Mouse (Mus musculus) embryo, embryonic 9.5 days (tissue): ENCODE measurements around the gene Kalrn.
A peak's percentile ranks its signal among the peaks of the same experiment; 100 is the strongest.

ENCODE experiments used
- DNase-seq: peaks from one replicate; pipeline ENCODE4 v3.0.0-alpha.2; 2017; ENCODE audit errors: extremely low spot score

Kalrn gene

DNA sequence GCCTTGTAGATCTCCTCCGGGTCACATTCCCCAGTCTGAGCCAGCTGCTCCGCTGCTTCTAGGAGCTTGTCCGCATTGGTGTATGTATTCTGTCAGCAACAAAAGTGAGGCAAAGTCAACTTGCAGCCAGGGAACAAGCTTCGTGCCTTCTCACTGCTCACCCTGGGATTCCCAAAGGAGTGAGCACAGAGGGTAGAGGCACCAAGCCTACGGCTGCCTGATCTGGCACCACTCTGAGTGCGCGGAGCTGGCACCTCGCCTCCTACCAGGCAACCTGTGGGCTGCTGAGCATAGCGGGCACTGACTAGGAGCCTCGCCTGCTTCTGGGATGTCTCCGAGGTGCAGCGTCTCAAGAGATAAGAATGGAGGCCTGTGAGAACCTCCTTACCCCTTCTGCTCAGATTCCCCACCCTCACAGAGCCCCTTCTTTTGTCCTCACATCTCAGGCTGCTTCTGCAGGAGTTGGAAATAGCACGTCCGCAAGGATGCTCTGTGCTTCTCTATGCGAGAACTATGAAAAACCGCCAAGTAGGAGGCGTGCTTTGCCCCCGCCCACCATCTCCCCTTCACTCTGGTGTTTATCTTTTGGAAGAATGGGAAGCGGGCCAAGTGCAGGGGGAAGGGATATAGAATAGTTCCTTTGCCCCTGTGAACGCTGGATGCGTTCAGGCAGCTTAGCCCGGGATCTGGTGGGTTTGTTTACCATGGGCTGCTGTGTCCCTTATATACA lies 310.4 kb downstream of the Kalrn start:
- DNase-seq = no peak

DNA sequence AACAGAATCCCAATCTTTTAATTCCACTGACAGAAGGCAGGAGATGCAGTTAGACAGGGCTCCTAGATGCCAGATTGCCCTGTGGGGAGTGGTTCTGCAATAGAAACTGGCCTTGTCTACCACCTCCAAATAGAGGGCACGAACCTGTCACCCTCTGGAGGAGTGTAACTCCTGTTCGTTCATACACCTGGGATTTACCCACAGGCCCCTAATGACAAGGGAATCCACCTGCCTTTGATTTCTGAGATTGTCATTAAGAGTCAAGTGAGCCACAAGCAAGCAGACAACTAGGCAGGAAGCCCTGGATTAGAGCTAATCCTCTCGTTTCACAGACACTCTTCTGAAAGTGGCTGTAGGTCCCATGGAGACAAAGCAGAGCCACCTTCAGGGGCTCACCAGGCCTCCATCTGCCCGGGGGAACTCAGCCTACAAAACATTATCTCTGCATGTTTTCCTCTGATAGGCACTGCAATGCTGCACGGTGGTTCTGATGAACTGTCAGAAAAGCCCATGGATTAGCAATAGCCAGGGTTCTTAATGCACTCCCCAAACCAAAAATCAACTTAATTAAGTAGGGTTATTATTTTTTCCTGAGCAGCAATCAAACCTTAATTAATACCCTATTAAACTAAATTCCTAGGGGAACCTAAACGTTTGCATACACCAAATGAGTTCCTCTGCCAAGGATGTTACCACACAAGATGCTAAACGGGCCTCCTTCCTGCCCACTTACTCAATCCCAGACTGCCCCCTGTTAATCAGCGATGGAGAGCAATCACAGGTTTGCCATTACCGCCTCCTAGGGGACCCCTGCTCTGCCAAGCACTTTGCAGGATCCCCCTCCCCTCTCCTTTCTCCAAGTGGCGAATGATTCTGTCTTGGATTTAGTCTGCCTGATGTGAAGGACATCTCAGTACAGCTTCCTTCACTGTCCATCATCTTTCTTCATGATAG lies 312.1 kb downstream of the Kalrn start:
- no peak for DNase-seq

DNA sequence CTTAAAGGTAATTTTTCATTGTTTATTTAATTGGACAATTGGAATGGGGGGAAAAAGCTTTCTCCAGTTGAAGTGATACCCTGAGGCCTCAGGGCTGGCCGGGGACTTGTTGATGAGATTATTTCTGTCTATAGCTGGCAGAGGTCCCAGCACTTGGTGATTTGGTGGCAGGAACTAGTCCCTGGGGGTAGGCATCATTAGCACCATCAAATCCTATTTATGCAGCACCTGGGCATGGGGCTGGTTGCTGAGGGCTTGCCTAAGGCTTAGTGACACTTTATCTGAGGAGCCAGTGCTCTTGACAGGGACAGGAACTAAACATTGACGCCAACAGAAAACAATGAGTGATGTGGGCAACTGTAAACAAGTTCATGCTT lies 318.7 kb downstream of the Kalrn start:
- no peak for DNase-seq

DNA sequence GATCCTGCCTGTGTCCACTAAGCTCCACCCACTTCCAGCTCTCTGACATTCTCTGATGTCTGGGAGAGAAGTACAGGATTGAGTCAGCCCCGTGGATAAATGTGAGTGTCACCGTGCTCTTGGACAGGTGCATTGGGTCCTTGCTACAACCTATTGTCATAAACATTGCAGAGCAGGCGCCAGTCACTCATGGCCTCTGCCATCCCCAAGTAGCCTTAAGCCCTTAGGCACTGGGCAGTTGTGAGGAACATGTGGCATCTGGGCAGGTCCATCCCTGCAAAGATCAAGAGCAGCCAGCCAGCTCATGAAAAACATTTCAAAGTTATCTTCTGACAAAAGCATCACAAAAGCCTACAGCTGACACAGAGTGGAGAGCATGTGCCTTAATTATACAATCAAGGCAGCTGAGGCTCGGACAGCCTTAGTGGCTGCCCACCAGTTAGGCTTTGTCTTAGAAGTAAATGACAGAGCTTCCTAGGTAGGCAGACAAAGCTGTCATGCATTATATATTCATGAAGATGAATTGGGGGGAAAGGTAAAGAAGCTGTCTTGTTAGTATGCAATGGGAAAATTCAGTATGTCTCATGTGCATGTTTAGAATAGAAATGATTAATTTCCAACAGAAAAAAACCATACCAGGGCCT lies 319.2 kb downstream of the Kalrn start:
- no peak for DNase-seq

DNA sequence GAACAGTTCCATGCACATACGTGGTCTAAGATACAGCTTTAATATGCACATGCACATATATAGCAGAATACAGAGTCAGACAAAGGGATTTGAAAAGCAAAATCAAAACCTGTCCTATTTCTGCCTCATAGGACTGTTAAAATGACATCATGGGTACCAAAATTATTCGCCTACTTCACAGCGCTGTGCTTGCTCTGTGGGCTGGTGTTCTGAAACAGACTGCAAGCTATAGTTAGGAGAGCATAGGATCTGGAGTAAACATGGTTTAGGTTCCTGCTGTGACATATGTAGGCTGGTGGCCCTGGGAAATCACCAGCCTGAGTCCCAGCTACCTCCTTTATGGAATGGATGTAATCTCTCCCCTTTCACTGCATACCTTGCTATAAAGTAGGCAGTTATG lies 320.7 kb downstream of the Kalrn start:
- no peak for DNase-seq

- peak; percentile 7 for DNase-seq
Observed at GRCm38 (mm10) chr16:34248256-34248655, 325.1 kb downstream of the Kalrn start.

DNA sequence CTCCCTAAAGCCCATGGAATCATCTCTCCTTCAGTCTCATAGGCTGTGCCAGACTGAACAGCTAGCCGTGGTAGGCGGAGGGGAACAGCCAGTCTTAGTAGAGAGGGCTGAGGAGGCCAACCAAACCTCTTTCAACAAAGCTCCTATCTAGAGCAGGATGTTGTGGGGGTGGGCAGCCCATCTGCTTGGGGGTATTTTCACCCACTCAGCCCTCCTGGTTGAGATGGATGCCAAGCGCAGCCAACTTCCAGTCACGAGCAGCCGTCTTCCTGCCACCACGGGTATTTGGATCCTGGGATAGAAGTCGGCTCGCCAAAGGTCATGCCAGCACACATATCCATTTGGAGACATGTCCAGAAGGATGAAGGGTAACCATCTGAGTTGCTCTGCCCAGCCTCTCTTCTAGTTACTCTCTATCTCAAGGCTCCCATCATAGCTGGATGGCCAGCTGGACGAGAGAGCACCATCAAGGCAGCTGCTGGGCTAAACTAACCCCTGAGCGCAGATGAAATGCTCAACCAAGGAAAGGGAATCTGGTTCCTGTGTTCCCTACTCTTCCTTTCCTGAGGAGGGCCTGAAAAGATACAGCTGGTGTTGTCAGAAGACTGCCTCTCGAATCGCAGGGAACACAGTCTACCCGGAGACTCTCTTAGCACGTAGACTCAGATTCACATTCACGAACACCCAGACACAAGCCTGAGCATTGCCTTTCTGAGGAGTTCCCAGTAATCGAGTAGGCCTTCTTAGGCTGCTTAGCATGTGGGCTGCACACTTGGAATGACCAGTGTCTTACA lies 331.2 kb downstream of the Kalrn start:
- DNase-seq = no peak

DNA sequence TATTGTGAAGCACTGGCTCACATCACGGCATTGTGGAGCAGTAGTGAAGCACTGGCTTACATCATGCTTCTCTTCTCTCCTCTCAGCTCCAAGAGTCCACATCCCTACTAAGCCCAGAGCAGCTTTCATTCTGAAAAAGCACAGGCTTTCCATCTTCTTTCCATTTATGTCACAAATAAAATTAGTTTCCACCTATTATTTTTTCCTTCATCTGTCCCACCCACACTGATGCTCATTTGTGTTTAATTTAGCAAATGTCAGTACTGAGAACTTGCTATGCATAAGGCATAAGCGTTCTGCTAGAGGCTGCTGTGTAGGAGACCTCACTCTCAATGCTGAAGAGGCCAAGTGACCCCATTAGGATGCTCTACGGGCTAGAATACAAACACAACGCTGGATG lies 333.7 kb downstream of the Kalrn start:
- DNase-seq = no peak

- no peak for DNase-seq
Observed at GRCm38 (mm10) chr16:34236898-34237611, 336.3 kb downstream of the Kalrn start.

DNA sequence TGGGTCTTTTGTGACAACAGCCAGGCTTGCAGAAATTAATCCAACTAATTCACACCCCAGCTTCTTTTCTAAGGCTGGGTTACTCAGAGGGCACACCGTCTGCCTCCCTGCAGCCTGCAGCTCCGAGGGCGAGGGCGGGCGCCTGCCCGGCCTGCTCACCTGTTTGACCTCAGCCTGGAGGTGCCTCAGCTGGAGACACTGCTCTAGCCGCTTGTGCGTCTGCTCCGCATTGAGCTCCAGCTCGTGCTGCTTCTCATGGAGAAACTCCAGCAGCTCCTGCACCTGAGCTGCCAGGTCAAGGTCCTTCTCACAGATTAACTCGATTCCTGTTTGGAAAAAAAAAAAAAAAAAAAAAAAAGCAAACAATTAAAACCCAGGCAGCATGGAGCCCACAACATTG lies 338.2 kb downstream of the Kalrn start:
- DNase-seq = no peak

DNA sequence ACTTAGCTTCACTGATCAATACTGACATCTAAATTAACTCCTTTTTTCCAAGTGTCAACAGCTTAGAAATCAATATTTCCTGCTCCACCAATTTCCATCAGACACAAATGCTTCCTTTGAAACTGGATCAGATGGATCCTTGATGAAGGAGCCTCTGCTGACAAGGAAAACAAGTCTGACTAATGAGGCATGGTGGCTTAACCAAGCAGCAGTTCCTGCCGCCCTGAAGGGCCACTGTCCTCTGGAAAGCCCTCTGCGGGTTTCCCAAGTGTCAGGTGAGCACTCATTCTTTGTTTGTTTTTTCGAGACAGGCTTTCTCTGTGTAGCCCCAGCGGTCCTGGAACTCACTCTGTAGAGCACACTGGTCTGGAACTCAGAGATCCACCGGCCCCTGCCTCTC lies 341.4 kb downstream of the Kalrn start:
- peak; percentile 14 for DNase-seq

GRCm38 (mm10) chr16:34231146-34231545 lies 342.2 kb downstream of the Kalrn start:
- no peak for DNase-seq

GRCm38 (mm10) chr16:34229350-34229749 lies 344.0 kb downstream of the Kalrn start:
- DNase-seq = no peak

DNA sequence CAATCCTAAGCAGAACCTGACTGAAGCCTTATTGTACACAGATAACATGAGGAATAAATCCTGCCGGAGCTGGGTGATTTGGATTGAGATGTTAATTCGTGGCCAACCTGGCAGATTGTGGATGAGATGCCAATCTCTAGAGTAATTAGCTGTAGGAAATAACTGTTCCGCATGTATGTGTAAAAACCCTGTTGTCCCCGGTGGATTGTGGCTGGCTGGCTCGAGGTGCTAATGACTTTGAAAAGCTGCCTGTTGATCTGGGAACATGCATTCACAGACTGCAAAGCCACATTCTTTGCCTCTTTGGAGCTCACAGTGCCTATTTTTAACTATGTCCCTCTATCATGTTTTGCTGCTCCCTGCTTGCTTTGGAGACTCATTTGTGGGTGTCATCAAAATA lies 344.7 kb downstream of the Kalrn start:
- DNase-seq = no peak

GRCm38 (mm10) chr16:34212160-34212559 lies 361.2 kb downstream of the Kalrn start:
- DNase-seq = no peak

DNA sequence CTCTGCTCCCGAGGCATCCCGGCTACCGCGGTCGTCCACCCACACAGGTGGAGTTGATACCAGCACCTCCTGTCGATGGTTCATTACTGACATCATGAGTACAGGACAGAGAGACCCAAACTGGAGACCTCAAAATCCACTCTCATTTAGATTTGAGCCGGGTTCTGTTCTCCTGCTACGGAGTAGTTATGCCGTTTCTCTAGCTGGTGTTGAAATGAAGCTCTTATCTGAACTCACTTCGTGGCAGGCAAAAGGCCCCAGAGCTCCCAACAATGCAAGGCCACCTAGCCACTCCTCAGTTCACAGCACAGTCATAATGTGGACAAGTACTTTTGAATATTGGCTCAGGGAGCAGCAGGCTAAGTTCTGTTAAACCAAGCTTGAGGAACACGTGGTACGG lies 362.1 kb downstream of the Kalrn start:
- no peak for DNase-seq

DNA sequence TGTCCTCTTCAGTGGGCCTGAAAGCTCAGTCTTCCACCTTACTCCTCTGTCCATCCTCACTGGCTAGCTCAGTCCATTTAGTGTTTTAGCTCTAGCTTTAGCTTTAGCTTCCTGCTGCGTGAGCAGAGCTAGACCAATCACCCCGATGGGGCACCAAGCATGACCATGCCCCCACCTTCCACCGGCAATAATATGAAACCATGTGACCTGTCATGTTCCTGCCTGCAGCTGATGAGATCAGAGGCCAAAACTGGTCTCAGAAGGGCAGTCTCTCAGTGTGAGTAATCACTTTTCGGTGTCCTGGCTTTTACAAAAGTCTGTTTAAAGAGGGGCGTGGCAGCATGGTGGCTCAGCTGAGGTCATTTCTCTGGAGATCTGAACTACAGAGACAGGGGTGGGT lies 364.6 kb downstream of the Kalrn start:
- DNase-seq = no peak

DNA sequence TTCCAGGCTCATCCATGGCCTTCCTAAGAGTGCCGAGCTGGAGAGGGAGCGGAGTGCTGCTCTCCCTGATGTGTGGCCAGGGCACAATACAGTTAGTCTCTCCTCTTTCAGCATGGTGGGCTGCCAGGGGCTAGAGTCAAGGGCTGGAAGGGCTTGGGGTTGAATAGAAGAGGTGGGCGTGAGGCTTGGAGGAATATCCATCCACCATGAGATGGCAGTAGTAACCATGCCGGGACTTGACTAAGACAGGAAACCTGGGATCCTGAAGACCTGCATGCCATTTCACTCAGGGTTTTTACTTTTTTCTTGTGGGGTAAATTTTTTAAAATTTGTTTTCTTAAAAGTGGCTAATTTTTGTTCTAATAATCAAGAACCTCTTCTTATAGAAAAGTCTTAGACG lies 365.4 kb downstream of the Kalrn start:
- no peak for DNase-seq

DNA sequence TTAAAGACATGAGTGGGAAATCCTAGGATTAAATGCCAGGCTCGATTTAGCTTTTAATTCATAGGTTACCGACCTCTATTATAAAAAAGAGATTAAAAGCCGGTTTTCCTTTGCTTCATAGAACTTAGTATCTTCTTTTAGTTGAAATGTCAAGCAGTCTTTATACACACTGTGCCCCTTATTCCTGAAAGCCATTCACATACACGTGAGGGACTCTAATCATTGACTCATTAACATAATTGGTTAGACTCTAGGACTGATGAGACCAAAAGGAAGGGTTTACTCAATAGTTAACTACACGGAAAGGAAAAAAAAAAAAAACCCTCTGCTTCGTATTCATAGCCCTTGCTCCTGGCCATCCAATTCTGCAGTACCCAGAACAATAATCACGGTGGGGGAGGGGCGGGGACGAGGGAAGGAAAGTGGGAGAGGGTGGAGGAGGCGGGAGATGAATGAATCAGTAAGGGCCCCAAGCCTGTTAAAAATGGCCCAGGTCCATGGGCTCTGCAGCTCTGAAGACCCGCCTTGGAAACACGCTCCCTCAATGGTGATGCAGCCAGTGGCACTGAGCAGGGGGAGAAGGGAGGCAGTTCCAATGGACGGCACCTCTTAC lies 368.7 kb downstream of the Kalrn start:
- no peak for DNase-seq

GRCm38 (mm10) chr16:34199543-34199942 lies 373.8 kb downstream of the Kalrn start:
- no peak for DNase-seq
